Mouse (Mus musculus) CD4-positive helper T cell, adult 2 months (primary cell): ENCODE data around the gene Jagn1.

ENCODE experiments used
- DNase-seq: peaks from one replicate; pipeline ENCODE4 v3.0.0-alpha.2; 2012; ENCODE audit warnings: low read depth, missing footprints, low spot score

Jagn1 gene

GRCm38 (mm10) chr6:113473246-113473645, 30.9 kb downstream of the Jagn1 start:
- DNase-seq, result no peak

GRCm38 (mm10) chr6:113473715-113474114, 31.3 kb downstream of the Jagn1 start:
- DNase-seq, result no peak

- no peak for DNase-seq
Observed at GRCm38 (mm10) chr6:113477353-113477752, 35.0 kb downstream of the Jagn1 start.

- DNase-seq, result no peak
Observed at GRCm38 (mm10) chr6:113478906-113479305, 36.5 kb downstream of the Jagn1 start.

GRCm38 (mm10) chr6:113480555-113481373, 38.4 kb downstream of the Jagn1 start:
- no peak for DNase-seq

- DNase-seq, result peak; percentile 72
Observed at GRCm38 (mm10) chr6:113482477-113483099, 40.2 kb downstream of the Jagn1 start.

- DNase-seq, result peak; percentile 96
Observed at GRCm38 (mm10) chr6:113483100-113483615, 40.8 kb downstream of the Jagn1 start, which contains the start of gene Creld1. Gene Creld1, plus strand, starts transcription at chr6:113483297.

- DNase-seq, result no peak
Observed at GRCm38 (mm10) chr6:113483729-113484128, 41.4 kb downstream of the Jagn1 start.

- peak; percentile 79 for DNase-seq
Observed at GRCm38 (mm10) chr6:113487125-113487576, 44.8 kb downstream of the Jagn1 start.

- no peak for DNase-seq
Observed at GRCm38 (mm10) chr6:113489410-113489809, 47.0 kb downstream of the Jagn1 start.

- DNase-seq, result no peak
Observed at GRCm38 (mm10) chr6:113492101-113492864, 49.9 kb downstream of the Jagn1 start.

GRCm38 (mm10) chr6:113494258-113494788, 52.0 kb downstream of the Jagn1 start:
- peak; percentile 93 for DNase-seq

GRCm38 (mm10) chr6:113495071-113495675, 52.8 kb downstream of the Jagn1 start:
- DNase-seq, result no peak
